Comparison of ENCODE assay signal across 24 mouse cellular contexts in genomic region chr7:121093026-121093425, GRCm38 (mm10). TPM values are rescaled to one million over a fixed set of nuclear protein-coding genes. Genes with fewer than 3 reads are reported as not detected.
A peak's percentile ranks its signal among the peaks of the same experiment; 100 is the strongest.
DNase-seq lines count a peak whose midpoint lies in the region; ATAC-seq and TF ChIP-seq lines count a peak whose summit lies in the region.
"Had no signal": no experiment of that assay in that cellular context is flagged by ENCODE, and none has a peak within 500 bp of the region (broad histone marks: within the 10 kb centered on the region; RNA-seq: fewer than 3 reads in every experiment).

No protein-coding gene starts in this region.

- WGBS in intestine, embryonic 16.5 days: 63% methylated on average over 4 of the region's 4 CpGs
- 48% methylated on average over 4 of the region's 4 CpGs for WGBS in intestine, postnatal 0 days

- H3K4me1 ChIP-seq in intestine, embryonic 16.5 days (ENCODE audit: control insufficient read depth, insufficient read depth, low read length): peaks cover 3% of the 10 kb centered on the region; the same call in 1 of the 2 replicates
- H3K4me1 ChIP-seq in intestine, postnatal 0 days (replicated peaks; ENCODE audit: control insufficient read depth, insufficient read depth, low read length): no peaks in the 10 kb centered on the region
- H3K4me1 ChIP-seq: embryonic facial prominence, embryonic 15.5 days; forebrain, embryonic 13.5 days; forebrain, embryonic 15.5 days had no signal

- no peaks in the 10 kb centered on the region for H3K27me3 ChIP-seq in intestine, embryonic 16.5 days (replicated peaks; ENCODE audit: control insufficient read depth, insufficient read depth, low read length)
- H3K27me3 ChIP-seq in intestine, postnatal 0 days (replicated peaks; ENCODE audit: control insufficient read depth, insufficient read depth, low read length): no peaks in the 10 kb centered on the region
- H3K27me3 ChIP-seq: embryonic facial prominence, embryonic 13.5 days; embryonic facial prominence, embryonic 15.5 days; forebrain, embryonic 13.5 days; forebrain, embryonic 15.5 days had no signal

- peak; percentile 12 for DNase-seq in ZHBTc4 (ENCODE audit: low read depth, low spot score)
- no peak for DNase-seq in layer of hippocampus, postnatal 25 days (ENCODE audit: extremely low spot score in 1 of 2, low spot score in 1 of 2)
- DNase-seq in thymus, postnatal 10 days (ENCODE audit: low spot score in 2 of 2): no peak
- DNase-seq: adrenal gland, adult 8-10 months; adrenal gland, postnatal 14 days; adrenal gland, postnatal 36 days; cerebellum, adult 11 months; cerebellum, adult 18-20 months; cerebellum, adult 8-10 months; cerebellum, adult 9-11 months; cerebellum, postnatal 14 days; cerebellum, postnatal 36 days; embryo, embryonic 11 days; forebrain, postnatal 0 days had no signal

- H3K9ac ChIP-seq in intestine, embryonic 16.5 days (ENCODE audit: low read depth, low read length): no peak overlapping the region
- H3K9ac ChIP-seq in intestine, postnatal 0 days (ENCODE audit: low read depth, low read length): no peak overlapping the region
- H3K9ac ChIP-seq: embryonic facial prominence, embryonic 13.5 days; embryonic facial prominence, embryonic 15.5 days; forebrain, embryonic 13.5 days; forebrain, embryonic 15.5 days; forebrain, postnatal 0 days had no signal

- no peak overlapping the region for H3K4me2 ChIP-seq in intestine, embryonic 16.5 days (ENCODE audit: low read depth, low read length)
- H3K4me2 ChIP-seq in intestine, postnatal 0 days (replicated peaks; ENCODE audit: low read depth): no peak overlapping the region
- H3K4me2 ChIP-seq: embryonic facial prominence, embryonic 13.5 days; embryonic facial prominence, embryonic 15.5 days; forebrain, embryonic 13.5 days; forebrain, embryonic 15.5 days had no signal

- H3K9me3 ChIP-seq in intestine, embryonic 16.5 days (ENCODE audit: control insufficient read depth, low read length): no peaks in the 10 kb centered on the region
- H3K9me3 ChIP-seq in intestine, postnatal 0 days (ENCODE audit: control insufficient read depth): no peaks in the 10 kb centered on the region
- H3K9me3 ChIP-seq: embryonic facial prominence, embryonic 13.5 days; embryonic facial prominence, embryonic 15.5 days; forebrain, embryonic 13.5 days; forebrain, embryonic 15.5 days had no signal

- no peak overlapping the region for H3K27ac ChIP-seq in intestine, embryonic 16.5 days (ENCODE audit: low read length)
- no peak overlapping the region for H3K27ac ChIP-seq in intestine, postnatal 0 days (ENCODE audit: low read depth, low read length)
- H3K27ac ChIP-seq: embryonic facial prominence, embryonic 13.5 days; embryonic facial prominence, embryonic 15.5 days; forebrain, embryonic 13.5 days; forebrain, embryonic 15.5 days had no signal

- ATAC-seq in intestine, embryonic 16.5 days: 0 out of 2 replicates have a peak, but pooled peaks have one; percentile 50
- ATAC-seq in intestine, postnatal 0 days: no peak
- 0 out of 2 replicates have a peak, but pooled peaks have one; percentile 30 for ATAC-seq in erythroblast, adult 5-6 weeks (replicated peaks; ENCODE audit: low FRiP score, poor library complexity, severe bottlenecking)
- ATAC-seq: activated CD4-positive, CD25-positive, alpha-beta regulatory T cell, adult 4 months; forebrain, embryonic 13.5 days; forebrain, embryonic 15.5 days; forebrain, postnatal 0 days had no signal

- no peaks in the 10 kb centered on the region for H3K36me3 ChIP-seq in intestine, embryonic 16.5 days (ENCODE audit: control insufficient read depth, insufficient read depth, low read length)
- no peaks in the 10 kb centered on the region for H3K36me3 ChIP-seq in intestine, postnatal 0 days (ENCODE audit: control insufficient read depth, insufficient read depth)
- H3K36me3 ChIP-seq: embryonic facial prominence, embryonic 13.5 days; embryonic facial prominence, embryonic 15.5 days; forebrain, embryonic 15.5 days had no signal

- no peak for TF ChIP-seq CTCF in intestine, postnatal 0 days (IDR thresholded peaks at IDR 0.05; ENCODE audit: low read depth)

- no peak overlapping the region for H3K4me3 ChIP-seq in intestine, embryonic 16.5 days (ENCODE audit: low read length)
- H3K4me3 ChIP-seq in intestine, postnatal 0 days (ENCODE audit: low read depth, low read length): no peak overlapping the region
- H3K4me3 ChIP-seq: embryonic facial prominence, embryonic 13.5 days; embryonic facial prominence, embryonic 15.5 days; forebrain, embryonic 13.5 days; forebrain, embryonic 15.5 days had no signal

RNA-seq across cellular contexts. Expression of gene Otoa, which starts 11.6 kb away (rescaled TPM):
- polyA plus RNA-seq in intestine, embryonic 16.5 days (2015; fragmentation: Nextera tagmentation; extraction: Ambion mirVana): 0.06 TPM in 2 replicates
- polyA plus RNA-seq in intestine, postnatal 0 days (2015; fragmentation: Nextera tagmentation; extraction: Ambion mirVana): 0.10 and 0.17 TPM in 2 replicates
- total RNA-seq in erythroblast, adult 5-6 weeks (2015; ENCODE audit: low replicate concordance): not detected in 2 replicates
- not detected in 2 replicates for total RNA-seq in erythroblast, adult 5-6 weeks (2017; ENCODE audit: low replicate concordance)
- 1 to 10 TPM in 1 of 2 experiments, under 1 TPM in 1; 0.47 to 2.4 TPM for total RNA-seq in layer of hippocampus, postnatal 25 days (2021)
- polyA plus RNA-seq: activated CD4-positive, CD25-positive, alpha-beta regulatory T cell, adult 4 months; embryonic facial prominence, embryonic 11.5 days; forebrain, embryonic 15.5 days had no signal

RNA-seq across cellular contexts. Expression of gene Igsf6, which starts 18.7 kb away (rescaled TPM):
- polyA plus RNA-seq in intestine, embryonic 16.5 days (2015; fragmentation: Nextera tagmentation; extraction: Ambion mirVana): 2.6 and 2.7 TPM in 2 replicates
- 1.3 and 1.8 TPM in 2 replicates for polyA plus RNA-seq in intestine, postnatal 0 days (2015; fragmentation: Nextera tagmentation; extraction: Ambion mirVana)
- total RNA-seq in erythroblast, adult 5-6 weeks (2015; ENCODE audit: low replicate concordance): 143 and 177 TPM in 2 replicates
- 89.2 and 93.5 TPM in 2 replicates for total RNA-seq in erythroblast, adult 5-6 weeks (2017; ENCODE audit: low replicate concordance)
- under 1 TPM; 0.27 to 0.33 TPM for total RNA-seq in layer of hippocampus, postnatal 25 days (2021)
- total RNA-seq: ES-E14 had no signal

RNA-seq across cellular contexts. Expression of gene Mettl9, which starts 58.8 kb away (rescaled TPM):
- 121 and 123 TPM in 2 replicates for polyA plus RNA-seq in intestine, embryonic 16.5 days (2015; fragmentation: Nextera tagmentation; extraction: Ambion mirVana)
- polyA plus RNA-seq in intestine, postnatal 0 days (2015; fragmentation: Nextera tagmentation; extraction: Ambion mirVana): 85.4 and 89.4 TPM in 2 replicates
- total RNA-seq in erythroblast, adult 5-6 weeks (2015; ENCODE audit: low replicate concordance): 29.2 and 54.1 TPM in 2 replicates
- total RNA-seq in erythroblast, adult 5-6 weeks (2017; ENCODE audit: low replicate concordance): 38.6 and 72.2 TPM in 2 replicates
- 10 to 100 TPM; 77.1 to 81.2 TPM for total RNA-seq in layer of hippocampus, postnatal 25 days (2021)

Comparison
In these comparisons a context has a peak if more than half of its experiments do, and no peak if none do; other contexts are left out.
1. RNA of gene Igsf6, which starts 18.7 kb away (total RNA-seq): 89.2 to 177 TPM in erythroblast, adult 5-6 weeks; 0.27 to 0.33 TPM in layer of hippocampus, postnatal 25 days; every median in the first group is over 10 times any median in the second.